Mouse (Mus musculus): ENCODE results near the gene Amigo3. TPM values are rescaled to one million over a fixed set of nuclear protein-coding genes. Genes with fewer than 3 reads are reported as not detected.
A peak's percentile ranks its signal among the peaks of the same experiment; 100 is the strongest.
"Not testable (repeated sequence)": the region's sequence is repeated elsewhere in the genome, so short reads cannot be mapped to it uniquely, and the experiment has no call there.

Amigo3 gene
- polyA plus RNA-seq (2012; rRNA removed): 1.2 and 1.3 TPM in 2 replicates

DNA sequence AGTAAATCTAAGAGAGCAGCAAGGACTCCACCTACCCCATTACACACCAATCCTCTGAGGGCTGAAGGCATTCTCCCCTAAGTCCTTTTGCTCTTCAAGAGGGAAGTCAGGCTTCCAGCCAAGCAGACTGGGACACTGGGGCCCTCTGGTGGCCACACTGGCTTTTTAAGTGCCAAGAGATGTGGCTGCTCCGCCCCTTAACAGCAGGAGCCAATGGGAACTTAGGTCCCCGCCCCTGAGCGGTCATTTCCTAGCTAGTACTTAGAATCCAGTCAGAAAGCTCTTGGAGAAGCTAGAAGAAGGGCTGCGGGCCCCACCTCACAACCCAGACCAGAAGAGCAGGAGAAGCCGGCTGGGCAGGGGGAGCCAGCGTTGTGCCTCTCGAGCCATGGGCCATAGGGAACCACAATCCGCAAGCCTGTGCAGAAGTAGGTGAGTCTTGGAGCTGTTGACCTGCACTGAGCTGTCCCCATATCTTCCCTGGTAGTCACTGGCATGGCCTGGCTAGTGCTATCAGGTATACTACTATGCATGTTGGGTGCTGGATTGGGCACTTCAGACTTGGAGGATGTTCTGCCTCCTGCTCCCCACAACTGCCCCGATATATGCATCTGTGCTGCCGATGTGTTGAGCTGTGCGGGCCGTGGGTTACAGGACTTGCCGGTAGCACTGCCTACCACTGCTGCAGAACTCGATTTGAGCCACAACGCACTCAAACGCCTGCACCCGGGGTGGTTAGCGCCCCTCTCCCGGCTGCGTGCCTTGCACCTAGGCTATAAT, at the start of gene Amigo3:
Gene Amigo3 (plus strand): TSS at position 275 of the 780 bp plus-strand sequence.
- H3K27ac ChIP-seq (ENCODE audit: insufficient read depth, low read depth, low read length): no peak within 1 kb of the TSS
- H3K4me1 ChIP-seq (ENCODE audit: control insufficient read depth, insufficient read depth, low read length): peaks cover 8% of the 10 kb centered on the region; the same call in 1 of the 2 replicates
- H3K27me3 ChIP-seq (replicated peaks; ENCODE audit: control insufficient read depth, insufficient read depth, low read length): no peaks in the 10 kb centered on the region
- TF ChIP-seq CTCF (conservative IDR thresholded peaks at IDR 0.05; ENCODE audit: insufficient read depth, insufficient read length, low read depth, low read length): peak; percentile 91
- TF ChIP-seq POLR2A (IDR thresholded peaks at IDR 0.05; ENCODE audit: low read depth, low read length): no peak
- H3K36me3 ChIP-seq (ENCODE audit: control insufficient read depth, insufficient read depth, low read length): peaks cover 3% of the 10 kb centered on the region
- WGBS: 51% methylated on average over 20 of the region's 20 CpGs
- H3K4me3 ChIP-seq (ENCODE audit: insufficient read depth, low read depth, low read length): no peak within 1 kb of the TSS
- DNase-seq: peak; percentile 99

DNA sequence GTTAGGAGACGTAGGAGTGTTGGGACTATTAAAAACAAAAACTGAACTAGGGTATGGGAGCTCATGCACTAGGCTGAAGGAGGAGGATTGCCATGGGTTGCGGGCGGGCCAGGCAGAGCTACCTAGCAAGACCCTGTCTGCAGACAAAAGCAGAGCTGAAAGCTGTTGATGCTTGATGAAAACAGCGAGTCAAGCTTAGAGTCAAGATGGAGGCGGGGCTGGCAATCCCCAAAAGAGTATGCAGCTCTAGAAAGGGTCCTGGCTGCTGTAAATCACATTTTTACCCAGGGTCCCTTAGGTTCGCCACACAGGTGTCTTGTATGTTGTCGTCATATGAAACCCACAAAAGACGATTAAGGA, 49.4 kb upstream of the Amigo3 start:
- H3K4me3 ChIP-seq (ENCODE audit: insufficient read depth, low read depth, low read length): peak overlapping the region; percentile 89
- no peaks in the 10 kb centered on the region for H3K36me3 ChIP-seq (ENCODE audit: control insufficient read depth, insufficient read depth, low read length)
- TF ChIP-seq CTCF (conservative IDR thresholded peaks at IDR 0.05; ENCODE audit: insufficient read depth, insufficient read length, low read depth, low read length) (no peak), POLR2A (IDR thresholded peaks at IDR 0.05; ENCODE audit: low read depth, low read length) (no peak)
- no peak for DNase-seq
- H3K27me3 ChIP-seq (replicated peaks; ENCODE audit: control insufficient read depth, insufficient read depth, low read length): no peaks in the 10 kb centered on the region
- peaks cover 12% of the 10 kb centered on the region; the same call in 1 of the 2 replicates for H3K4me1 ChIP-seq (ENCODE audit: control insufficient read depth, insufficient read depth, low read length)
- peak overlapping the region; percentile 82 for H3K27ac ChIP-seq (ENCODE audit: insufficient read depth, low read depth, low read length)
- WGBS: 6% methylated on average over 8 of the region's 8 CpGs

DNA sequence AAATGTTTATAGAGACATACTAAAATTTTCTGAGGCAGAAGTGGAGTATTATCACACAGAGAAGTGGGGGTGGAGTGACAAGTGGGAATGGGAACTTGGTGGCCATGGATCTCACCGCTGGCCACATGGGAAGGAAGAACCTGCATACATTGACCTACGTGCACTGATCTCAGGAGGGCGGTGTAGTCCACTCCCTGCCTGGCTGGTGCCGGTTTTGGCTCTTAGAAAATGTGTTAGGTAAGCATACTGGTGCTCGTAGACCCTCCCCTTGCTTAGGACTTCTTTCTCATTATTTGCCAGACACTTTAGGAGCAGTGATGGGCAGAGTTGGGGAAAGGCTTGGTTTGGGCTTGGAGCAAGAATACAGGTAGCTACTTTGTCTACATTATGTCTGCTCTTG, 44.9 kb upstream of the Amigo3 start:
- H3K4me1 ChIP-seq (ENCODE audit: control insufficient read depth, insufficient read depth, low read length): peaks cover 17% of the 10 kb centered on the region; the same call in 1 of the 2 replicates
- H3K27me3 ChIP-seq (replicated peaks; ENCODE audit: control insufficient read depth, insufficient read depth, low read length): no peaks in the 10 kb centered on the region
- H3K36me3 ChIP-seq (ENCODE audit: control insufficient read depth, insufficient read depth, low read length): no peaks in the 10 kb centered on the region
- no peak overlapping the region for H3K4me3 ChIP-seq (ENCODE audit: insufficient read depth, low read depth, low read length)
- no peak overlapping the region for H3K27ac ChIP-seq (ENCODE audit: insufficient read depth, low read depth, low read length)
- 65% methylated on average over 5 of the region's 5 CpGs for WGBS
- TF ChIP-seq POLR2A (IDR thresholded peaks at IDR 0.05; ENCODE audit: low read depth, low read length) (no peak), CTCF (conservative IDR thresholded peaks at IDR 0.05; ENCODE audit: insufficient read depth, insufficient read length, low read depth, low read length) (no peak)
- no peak for DNase-seq

DNA sequence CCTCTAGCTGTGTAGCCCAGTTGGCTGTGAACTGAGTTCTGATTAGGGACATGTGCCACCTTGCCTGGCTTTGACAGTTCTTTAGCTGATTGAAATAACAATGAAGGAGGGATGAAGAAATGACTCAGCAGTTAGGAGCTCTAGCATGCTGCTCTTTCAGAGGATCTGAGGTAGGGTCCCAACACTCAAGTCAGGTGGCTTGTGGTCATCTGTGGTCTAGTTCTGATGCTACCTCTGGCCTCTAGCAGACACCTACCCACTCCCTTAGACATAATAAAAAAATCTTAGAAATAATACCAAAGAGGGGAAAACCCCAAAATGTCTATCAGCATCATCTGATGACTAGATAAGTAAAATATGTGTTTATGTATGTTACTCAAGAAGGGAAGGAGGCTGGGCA, 42.6 kb upstream of the Amigo3 start:
- Histone ChIP-seq H3K36me3 (ENCODE audit: control insufficient read depth, insufficient read depth, low read length) (no peaks in the 10 kb centered on the region; the same call in 1 of the 2 replicates), H3K4me1 (ENCODE audit: control insufficient read depth, insufficient read depth, low read length) (0 out of 2 replicates have a peak, but pooled peaks cover 4% of the 10 kb centered on the region), H3K27ac (ENCODE audit: insufficient read depth, low read depth, low read length) (no peak overlapping the region), H3K4me3 (ENCODE audit: insufficient read depth, low read depth, low read length) (no peak overlapping the region), H3K27me3 (replicated peaks; ENCODE audit: control insufficient read depth, insufficient read depth, low read length) (no peaks in the 10 kb centered on the region)
- TF ChIP-seq CTCF (conservative IDR thresholded peaks at IDR 0.05; ENCODE audit: insufficient read depth, insufficient read length, low read depth, low read length): no peak
- no peak for TF ChIP-seq POLR2A (IDR thresholded peaks at IDR 0.05; ENCODE audit: low read depth, low read length)
- no peak for DNase-seq

DNA sequence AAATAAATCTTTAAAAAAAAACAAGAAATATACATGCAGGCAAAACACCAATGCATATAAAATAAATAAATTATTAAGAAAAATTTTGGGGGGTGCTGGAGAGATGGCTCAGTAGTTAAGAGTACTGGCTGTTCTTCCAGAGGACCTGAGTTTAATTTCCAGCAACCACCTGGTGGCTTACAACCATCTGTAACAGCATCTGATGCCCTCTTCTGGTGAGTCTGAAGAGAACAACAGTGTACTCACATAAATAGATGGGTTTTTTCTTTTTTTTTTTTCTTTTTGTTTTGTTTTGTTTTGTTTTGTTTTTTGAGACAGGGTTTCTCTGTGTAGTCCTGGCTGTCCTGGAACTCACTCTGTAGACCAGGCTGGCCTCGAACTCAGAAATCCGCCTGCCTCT, 39.4 kb upstream of the Amigo3 start:
- not testable (repeated sequence) for DNase-seq; H3K36me3 ChIP-seq (ENCODE audit: control insufficient read depth, insufficient read depth, low read length); H3K4me1 ChIP-seq (ENCODE audit: control insufficient read depth, insufficient read depth, low read length); H3K27me3 ChIP-seq (replicated peaks; ENCODE audit: control insufficient read depth, insufficient read depth, low read length); H3K27ac ChIP-seq (ENCODE audit: insufficient read depth, low read depth, low read length); H3K4me3 ChIP-seq (ENCODE audit: insufficient read depth, low read depth, low read length)
- WGBS: 93% methylated on average over 2 of the region's 2 CpGs

DNA sequence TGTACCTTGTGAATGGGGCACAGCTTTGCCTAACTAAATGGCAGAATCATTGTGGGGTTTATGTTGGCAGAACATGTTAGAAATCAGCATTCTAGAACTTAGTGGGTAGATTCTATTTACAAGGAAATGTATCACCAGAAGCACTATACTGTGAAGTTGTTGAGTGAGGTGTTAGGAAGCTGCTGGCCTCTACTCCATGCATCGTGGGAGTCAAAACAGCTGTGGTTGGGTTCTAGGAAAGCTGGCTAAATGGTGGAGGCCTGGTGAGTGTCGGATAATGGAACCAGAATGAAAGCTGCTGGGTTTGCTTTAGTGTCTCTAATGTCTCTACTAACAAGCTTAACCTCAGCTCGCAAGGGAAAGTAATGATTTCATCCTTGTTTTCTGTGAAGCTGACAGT, 35.8 kb upstream of the Amigo3 start:
- no peak for DNase-seq
- 78% methylated on average over 3 of the region's 3 CpGs for WGBS
- Histone ChIP-seq H3K36me3 (ENCODE audit: control insufficient read depth, insufficient read depth, low read length) (no peaks in the 10 kb centered on the region; the same call in 1 of the 2 replicates), H3K27me3 (replicated peaks; ENCODE audit: control insufficient read depth, insufficient read depth, low read length) (no peaks in the 10 kb centered on the region), H3K4me3 (ENCODE audit: insufficient read depth, low read depth, low read length) (no peak overlapping the region), H3K27ac (ENCODE audit: insufficient read depth, low read depth, low read length) (no peak overlapping the region), H3K4me1 (ENCODE audit: control insufficient read depth, insufficient read depth, low read length) (0 out of 2 replicates have a peak, but pooled peaks cover 5% of the 10 kb centered on the region)
- no peak for TF ChIP-seq CTCF (conservative IDR thresholded peaks at IDR 0.05; ENCODE audit: insufficient read depth, insufficient read length, low read depth, low read length)
- TF ChIP-seq POLR2A (IDR thresholded peaks at IDR 0.05; ENCODE audit: low read depth, low read length): no peak

DNA sequence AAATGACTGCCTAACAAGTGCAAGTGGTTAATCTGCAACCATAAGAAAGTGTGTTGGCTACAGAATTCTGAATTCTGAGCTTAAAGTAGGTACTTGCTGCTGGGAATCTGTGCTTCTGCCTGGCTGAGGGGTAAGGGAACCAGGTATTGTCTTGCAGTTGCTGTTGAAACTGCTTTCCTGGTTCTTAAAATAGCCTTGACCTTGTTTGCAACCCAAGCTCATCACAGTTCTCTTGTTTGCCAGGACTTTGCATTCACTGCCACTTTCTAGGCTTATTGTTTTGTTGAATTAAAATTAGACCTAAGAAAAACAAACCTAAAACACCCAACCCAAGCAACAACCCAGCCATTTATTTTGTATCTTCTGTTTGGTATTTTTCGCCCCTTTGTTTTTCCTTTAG, 32.2 kb upstream of the Amigo3 start:
- Histone ChIP-seq H3K36me3 (ENCODE audit: control insufficient read depth, insufficient read depth, low read length) (peaks cover 2% of the 10 kb centered on the region; the same call in 1 of the 2 replicates), H3K4me1 (ENCODE audit: control insufficient read depth, insufficient read depth, low read length) (0 out of 2 replicates have a peak, but pooled peaks cover 5% of the 10 kb centered on the region), H3K27me3 (replicated peaks; ENCODE audit: control insufficient read depth, insufficient read depth, low read length) (no peaks in the 10 kb centered on the region), H3K27ac (ENCODE audit: insufficient read depth, low read depth, low read length) (no peak overlapping the region), H3K4me3 (ENCODE audit: insufficient read depth, low read depth, low read length) (no peak overlapping the region)
- WGBS: 46% methylated on average over 1 of the region's 1 CpGs
- peak; percentile 20 for DNase-seq
- TF ChIP-seq CTCF (conservative IDR thresholded peaks at IDR 0.05; ENCODE audit: insufficient read depth, insufficient read length, low read depth, low read length): no peak
- no peak for TF ChIP-seq POLR2A (IDR thresholded peaks at IDR 0.05; ENCODE audit: low read depth, low read length)
